Mouse (Mus musculus) midbrain, embryonic 11.5 days (tissue): ENCODE measurements at regions not wholly inside any gene's neighbourhood (a gene's known extent, or its start where the extent isn't known, plus 50 kb on each side); places are given as distances from the start of the nearest gene placed in this dataset.
A peak's percentile ranks its signal among the peaks of the same experiment; 100 is the strongest.

Experiments
- ATAC-seq: fragments of 200-750 bp; cut with Nextera tagmentation; 2 replicates; pipeline ENCODE4 v1.8.0; 2017; ENCODE audit warnings: moderate TSS enrichment, moderate library complexity; ENCODE audit not compliant: low FRiP score
- DNase-seq: peaks from one replicate; pipeline ENCODE4 v3.0.0; 2015; ENCODE audit warnings: low spot score; ENCODE audit errors: missing footprints
- H3K27ac ChIP-seq: fragments of 300-500 bp; sonication (generic); 2 replicates; pipeline ENCODE4 v1.5.1; 2014; ENCODE audit warnings: low read depth, low read length
- H3K27me3 ChIP-seq: fragments of 300-500 bp; sonication (generic); 2 replicates; pipeline ENCODE4 v1.6.1; 2014; ENCODE audit warnings: mild to moderate bottlenecking, low read length, moderate library complexity, mixed read lengths; ENCODE audit not compliant: control insufficient read depth, insufficient read depth
- H3K36me3 ChIP-seq: fragments of 300-500 bp; sonication (generic); 2 replicates; pipeline ENCODE4 v1.6.1; 2014; ENCODE audit warnings: mild to moderate bottlenecking, low read length, moderate library complexity, mixed read lengths; ENCODE audit not compliant: control insufficient read depth, insufficient read depth
- H3K4me1 ChIP-seq: fragments of 300-500 bp; sonication (generic); 2 replicates; pipeline ENCODE4 v1.6.1; 2014; ENCODE audit warnings: low read length; ENCODE audit not compliant: control insufficient read depth, insufficient read depth
- H3K4me2 ChIP-seq: fragments of 300-500 bp; sonication (generic); 2 replicates; pipeline ENCODE4 v1.6.1; 2014; ENCODE audit warnings: mild to moderate bottlenecking, moderate library complexity
- H3K4me3 ChIP-seq: fragments of 300-500 bp; sonication (generic); 2 replicates; pipeline ENCODE4 v1.5.1; 2014; ENCODE audit warnings: low read depth, low read length
- H3K9ac ChIP-seq: fragments of 300-500 bp; sonication (generic); 2 replicates; pipeline ENCODE4 v1.6.1; 2014; ENCODE audit warnings: low read length
- H3K9me3 ChIP-seq: fragments of 300-500 bp; sonication (generic); 2 replicates; pipeline ENCODE4 v1.6.1; 2016; ENCODE audit warnings: low read length; ENCODE audit not compliant: control insufficient read depth
- WGBS: fragments of 180-500 bp; shearing (Covaris S2); extraction: QIAGEN DNeasy Blood & Tissue Kit; methylation state at CpG from one replicate; pipeline ENCODE4 v1.1.7; 2014; 5-methylcytosine and 5-hydroxymethylcytosine counted together

- DNase-seq, result no peak
- H3K4me3 ChIP-seq, result no peak overlapping the region
- H3K36me3 ChIP-seq, result no peaks in the 10 kb centered on the region
- no peak overlapping the region for H3K27ac ChIP-seq
- no peaks in the 10 kb centered on the region for H3K27me3 ChIP-seq
- no peak overlapping the region for H3K4me2 ChIP-seq
- WGBS, result 36% methylated on average over 14 of the region's 14 CpGs
- ATAC-seq, result peak; percentile 75
- H3K9ac ChIP-seq, result no peak overlapping the region
- no peaks in the 10 kb centered on the region for H3K4me1 ChIP-seq
- H3K9me3 ChIP-seq, result no peaks in the 10 kb centered on the region
Observed at GRCm38 (mm10) chr4:9081701-9082562, 843.1 kb upstream of the Car8 start.

GRCm38 (mm10) chr4:9080821-9081493 lies 842.1 kb upstream of the Car8 start:
- Histone ChIP-seq H3K27ac (no peak overlapping the region), H3K27me3 (no peaks in the 10 kb centered on the region), H3K4me1 (no peaks in the 10 kb centered on the region), H3K4me2 (no peak overlapping the region), H3K36me3 (no peaks in the 10 kb centered on the region), H3K4me3 (no peak overlapping the region), H3K9me3 (no peaks in the 10 kb centered on the region), H3K9ac (no peak overlapping the region)
- WGBS, result 91% methylated on average over 15 of the region's 15 CpGs
- no peak for ATAC-seq
- no peak for DNase-seq

GRCm38 (mm10) chr4:9079828-9080245 lies 841.0 kb upstream of the Car8 start:
- 55% methylated on average over 4 of the region's 4 CpGs for WGBS
- H3K9ac ChIP-seq, result no peak overlapping the region
- no peak for DNase-seq
- peak; percentile 23; the same call in 1 of the 2 replicates for ATAC-seq
- no peaks in the 10 kb centered on the region; the same call in 1 of the 2 replicates for H3K4me1 ChIP-seq
- no peaks in the 10 kb centered on the region for H3K36me3 ChIP-seq
- no peak overlapping the region for H3K27ac ChIP-seq
- no peaks in the 10 kb centered on the region for H3K27me3 ChIP-seq
- no peak overlapping the region for H3K4me2 ChIP-seq
- H3K4me3 ChIP-seq, result no peak overlapping the region
- no peaks in the 10 kb centered on the region for H3K9me3 ChIP-seq

- DNase-seq, result no peak
- Histone ChIP-seq H3K4me3 (no peak overlapping the region), H3K9ac (no peak overlapping the region; the same call in 1 of the 2 replicates)
Observed at GRCm38 (mm10) chr4:9074447-9074846, 835.6 kb upstream of the Car8 start.

GRCm38 (mm10) chr4:9073736-9074428 lies 835.0 kb upstream of the Car8 start:
- no peak overlapping the region for H3K27ac ChIP-seq
- no peak for DNase-seq

More at GRCm38 (mm10) chr4:9074447-9074846, 835.6 kb upstream of the Car8 start:
- H3K4me2 ChIP-seq, result no peak overlapping the region
- WGBS, result 38% methylated on average over 2 of the region's 2 CpGs
- no peak overlapping the region for H3K27ac ChIP-seq
- no peak for ATAC-seq
- H3K9me3 ChIP-seq, result no peaks in the 10 kb centered on the region
- H3K4me1 ChIP-seq, result peaks cover 4% of the 10 kb centered on the region; the same call in 1 of the 2 replicates
- H3K27me3 ChIP-seq, result no peaks in the 10 kb centered on the region
- H3K36me3 ChIP-seq, result no peaks in the 10 kb centered on the region

GRCm38 (mm10) chr4:9072321-9072720 lies 833.5 kb upstream of the Car8 start:
- 82% methylated on average over 5 of the region's 5 CpGs for WGBS
- ATAC-seq, result no peak
- no peaks in the 10 kb centered on the region for H3K9me3 ChIP-seq
- no peak overlapping the region for H3K27ac ChIP-seq
- DNase-seq, result no peak
- peaks cover 4% of the 10 kb centered on the region; the same call in 1 of the 2 replicates for H3K4me1 ChIP-seq
- H3K9ac ChIP-seq, result no peak overlapping the region
- H3K4me3 ChIP-seq, result no peak overlapping the region
- H3K27me3 ChIP-seq, result no peaks in the 10 kb centered on the region
- H3K4me2 ChIP-seq, result no peak overlapping the region
- H3K36me3 ChIP-seq, result no peaks in the 10 kb centered on the region

More at GRCm38 (mm10) chr4:9073736-9074428, 835.0 kb upstream of the Car8 start:
- Histone ChIP-seq H3K9me3 (no peaks in the 10 kb centered on the region), H3K27me3 (no peaks in the 10 kb centered on the region), H3K9ac (no peak overlapping the region), H3K4me1 (peaks cover 4% of the 10 kb centered on the region; the same call in 1 of the 2 replicates), H3K4me2 (no peak overlapping the region), H3K36me3 (no peaks in the 10 kb centered on the region), H3K4me3 (no peak overlapping the region)
- WGBS, result 62% methylated on average over 8 of the region's 8 CpGs
- ATAC-seq, result no peak

- Histone ChIP-seq H3K9ac (no peak overlapping the region), H3K4me2 (no peak overlapping the region), H3K9me3 (no peaks in the 10 kb centered on the region), H3K4me1 (no peaks in the 10 kb centered on the region), H3K36me3 (no peaks in the 10 kb centered on the region), H3K27me3 (no peaks in the 10 kb centered on the region), H3K4me3 (no peak overlapping the region), H3K27ac (no peak overlapping the region)
- 70% methylated on average over 2 of the region's 2 CpGs for WGBS
- ATAC-seq (no peak), DNase-seq (no peak)
Observed at GRCm38 (mm10) chr4:9067874-9068273, 829.0 kb upstream of the Car8 start.

- ATAC-seq (no peak), DNase-seq (no peak)
- Histone ChIP-seq H3K4me1 (no peaks in the 10 kb centered on the region), H3K4me3 (no peak overlapping the region), H3K9ac (no peak overlapping the region), H3K9me3 (no peaks in the 10 kb centered on the region), H3K27me3 (no peaks in the 10 kb centered on the region), H3K27ac (no peak overlapping the region), H3K4me2 (no peak overlapping the region), H3K36me3 (no peaks in the 10 kb centered on the region)
- WGBS, result 78% methylated on average over 10 of the region's 10 CpGs
Observed at GRCm38 (mm10) chr4:9065981-9066815, 827.4 kb upstream of the Car8 start.
